Mouse (Mus musculus) cerebellum, postnatal 10 days (tissue): ENCODE measurements at regions not wholly inside any gene's neighbourhood (a gene's known extent, or its start where the extent isn't known, plus 50 kb on each side); places are given as distances from the start of the nearest gene placed in this dataset.
"Not testable (repeated sequence)": the region's sequence is repeated elsewhere in the genome, so short reads cannot be mapped to it uniquely, and the experiment has no call there.

Source experiments
- DNase-seq, 2 experiments: peaks; one replicate each; pipeline ENCODE4 v3.0.0; 2021; ENCODE audit warnings: mixed read lengths in 2 of 2

DNA sequence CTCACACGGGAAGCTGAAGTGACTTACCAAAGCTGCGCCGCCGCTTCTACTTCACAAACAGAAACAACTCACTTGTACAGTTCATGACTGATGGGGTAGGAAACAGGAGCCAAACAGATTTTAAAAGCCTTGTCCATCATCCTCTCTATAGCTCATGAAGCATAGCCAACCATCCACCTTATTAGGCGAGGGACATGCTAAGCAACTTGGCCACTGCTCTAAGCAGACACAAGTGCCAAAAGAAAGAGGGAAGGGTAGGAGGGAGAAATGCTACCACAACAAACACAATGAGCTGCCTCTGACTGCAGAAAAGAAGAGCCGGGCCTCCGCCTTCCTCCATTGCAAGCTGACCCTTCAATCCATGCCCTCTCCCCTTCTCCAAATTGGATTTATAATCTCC lies 179.9 kb downstream of the Dhx15 start:
- peak in 1 of 2 experiments; percentile 22 for DNase-seq

- no peak for DNase-seq
These were observed 181.4 kb downstream of the Dhx15 start for GRCm38 (mm10) chr5:52008942-52009341.

GRCm38 (mm10) chr5:52006843-52007242 lies 183.5 kb downstream of the Dhx15 start:
- no peak for DNase-seq

DNA sequence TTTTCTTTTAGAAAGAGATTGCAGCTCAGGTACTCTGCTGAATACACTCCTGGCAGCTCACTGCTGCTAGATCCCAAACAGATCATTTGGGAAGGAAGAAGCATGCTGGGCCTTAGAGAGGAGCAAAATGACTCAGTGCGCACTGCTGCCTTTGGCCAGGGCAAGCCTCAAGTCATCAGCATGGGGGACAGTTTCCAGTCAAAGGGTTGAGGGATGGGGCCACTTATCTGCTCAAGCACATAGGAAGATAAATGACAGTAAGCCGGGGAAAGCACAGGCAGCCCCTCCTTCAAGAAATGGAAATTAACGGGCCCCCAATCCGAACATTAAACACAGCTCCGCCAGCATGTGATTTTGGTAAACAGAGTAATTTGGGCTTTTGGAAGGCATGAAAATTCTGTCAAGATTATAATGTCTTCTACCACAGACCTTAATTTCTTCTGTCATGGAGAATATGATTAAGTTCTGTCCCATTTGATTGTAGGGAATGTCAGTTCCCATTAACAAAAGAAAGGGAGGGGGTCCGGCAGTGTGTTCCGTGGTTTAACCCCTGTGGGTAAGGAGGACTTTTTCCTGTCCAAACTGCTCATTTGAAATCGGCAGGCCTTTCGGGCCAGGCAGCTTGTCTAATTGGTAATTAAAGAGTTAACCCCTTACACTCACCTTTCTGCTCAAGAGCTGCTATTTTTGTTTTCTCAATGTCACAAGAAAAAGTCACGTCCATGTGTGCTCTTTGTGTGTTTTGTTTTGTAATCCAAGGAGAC lies 199.3 kb downstream of the Dhx15 start:
- peak in 1 of 2 experiments; percentile 17 for DNase-seq

DNA sequence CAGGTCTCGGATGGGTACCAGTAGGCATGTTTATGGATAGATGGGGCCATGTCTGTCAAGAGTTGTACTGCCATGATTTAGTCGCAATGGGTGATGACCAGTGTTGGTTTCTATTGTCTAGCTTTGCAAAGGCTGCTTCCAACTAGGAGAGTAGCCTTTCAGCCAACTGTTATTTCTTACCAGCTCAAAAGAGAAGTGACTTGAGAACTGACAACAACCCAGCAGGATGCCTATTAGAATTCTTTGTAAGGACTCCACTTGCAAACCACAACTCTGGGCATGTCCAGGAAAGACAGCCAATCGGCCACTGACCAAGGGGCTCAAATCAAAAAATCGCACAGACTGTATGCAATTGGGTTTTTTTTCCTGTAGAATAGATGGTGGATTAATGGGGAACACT lies 200.9 kb downstream of the Dhx15 start:
- no peak for DNase-seq

- no peak for DNase-seq
These were observed 201.4 kb downstream of the Dhx15 start for GRCm38 (mm10) chr5:51988913-51989312.

DNA sequence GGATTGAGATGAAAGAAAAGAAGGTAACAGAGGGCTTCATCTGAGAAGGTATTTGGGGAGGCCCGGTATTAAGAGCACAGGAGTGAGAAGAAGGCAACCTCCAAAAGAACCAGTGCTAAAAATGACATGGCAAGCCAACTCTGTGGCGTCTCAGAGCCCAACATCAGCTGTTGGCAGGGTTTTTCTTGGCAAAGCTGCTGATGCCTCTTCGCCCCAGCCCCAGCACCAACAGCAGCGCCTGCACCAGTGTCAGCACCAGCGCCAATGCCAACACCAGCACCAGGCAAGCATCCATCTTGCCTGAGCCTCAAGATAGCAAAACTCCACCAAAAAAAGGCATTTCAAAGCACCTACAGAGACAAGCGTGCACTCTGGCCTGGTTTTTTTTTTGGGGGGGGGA lies 205.3 kb downstream of the Dhx15 start:
- peak; percentile 43 to 56 for DNase-seq

DNA sequence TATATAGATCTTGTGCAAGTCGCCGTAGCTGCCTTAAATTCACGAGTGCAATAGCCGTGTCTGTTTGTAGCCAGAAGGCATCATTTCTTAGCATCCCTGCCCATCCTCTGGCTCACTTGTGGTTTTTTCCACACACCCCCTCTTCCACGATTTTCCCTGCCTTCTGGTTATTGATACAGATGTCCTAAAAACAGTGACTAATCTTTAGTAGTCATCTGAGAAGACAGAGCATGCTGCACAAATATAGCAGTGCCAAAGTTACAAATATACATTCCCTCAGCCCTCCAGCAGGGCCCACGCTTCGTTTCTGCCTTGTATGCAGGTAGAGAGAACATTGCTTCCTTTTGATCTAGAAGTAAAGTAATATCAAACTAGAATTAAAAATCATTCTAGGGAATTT lies 207.5 kb downstream of the Dhx15 start:
- no peak for DNase-seq

DNA sequence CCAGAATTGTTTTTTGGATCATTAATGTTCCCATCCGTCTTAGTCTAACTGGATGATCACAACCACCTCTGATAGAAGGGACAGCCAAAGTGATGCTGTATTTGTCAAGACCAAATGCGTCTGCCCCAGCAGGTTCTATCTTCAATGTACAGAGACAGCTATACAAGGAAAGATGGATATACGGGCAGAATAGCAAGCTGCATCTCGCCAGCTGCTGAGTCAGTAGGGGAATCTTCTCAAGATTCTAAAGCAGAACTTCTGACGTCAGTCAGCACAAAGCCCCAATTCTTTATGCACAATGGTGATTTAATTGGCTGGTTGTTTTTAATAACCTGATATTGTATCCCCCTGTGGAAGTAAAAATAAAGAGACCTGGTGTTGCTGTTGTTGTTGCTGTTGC lies 209.4 kb downstream of the Dhx15 start:
- no peak for DNase-seq

GRCm38 (mm10) chr5:51952499-51952898 lies 237.8 kb downstream of the Dhx15 start:
- DNase-seq: no peak

DNA sequence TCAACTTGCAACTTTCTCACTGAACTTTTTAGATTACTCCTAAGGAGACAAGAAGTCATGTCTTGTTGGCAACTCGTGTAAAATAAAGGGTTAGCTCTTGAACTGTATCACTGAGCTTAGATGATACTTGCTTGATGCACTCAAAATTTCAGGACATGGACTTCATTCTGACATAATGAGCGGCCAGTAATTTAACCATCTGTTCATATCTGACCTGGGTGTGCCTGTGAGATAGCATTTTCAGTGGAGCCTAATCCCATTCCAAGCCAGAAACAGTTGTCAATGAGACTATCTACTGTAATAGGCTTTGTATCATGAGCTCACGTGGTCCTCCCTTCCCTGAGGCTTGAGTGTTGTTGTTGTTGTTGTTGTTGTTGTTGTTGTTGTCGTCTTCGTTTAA lies 240.3 kb downstream of the Dhx15 start:
- DNase-seq: no peak

DNA sequence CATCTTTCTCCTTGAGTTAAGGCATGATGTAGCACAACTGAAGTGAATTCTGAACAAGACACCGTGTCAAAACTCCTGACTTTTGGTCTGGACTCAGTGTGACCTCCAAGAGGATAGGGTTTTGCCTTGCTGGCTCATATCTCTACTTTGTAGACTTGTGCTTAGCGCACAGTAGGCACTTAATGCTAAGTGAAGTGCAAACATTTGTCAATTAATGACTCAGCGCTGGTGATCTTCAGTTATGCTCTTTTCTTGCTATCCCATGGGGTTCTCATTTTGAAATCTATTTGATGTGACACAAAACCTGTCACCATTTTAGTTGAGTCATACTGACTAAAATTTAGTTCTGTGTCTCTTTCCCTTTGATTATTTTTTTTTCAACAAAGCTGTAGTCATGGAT lies 244.3 kb downstream of the Dhx15 start:
- no peak for DNase-seq

- DNase-seq: not testable (repeated sequence)
These were observed 248.4 kb downstream of the Dhx15 start for GRCm38 (mm10) chr5:51941925-51942291.

- no peak for DNase-seq
These were observed 248.9 kb downstream of the Dhx15 start for GRCm38 (mm10) chr5:51941255-51941924.

DNA sequence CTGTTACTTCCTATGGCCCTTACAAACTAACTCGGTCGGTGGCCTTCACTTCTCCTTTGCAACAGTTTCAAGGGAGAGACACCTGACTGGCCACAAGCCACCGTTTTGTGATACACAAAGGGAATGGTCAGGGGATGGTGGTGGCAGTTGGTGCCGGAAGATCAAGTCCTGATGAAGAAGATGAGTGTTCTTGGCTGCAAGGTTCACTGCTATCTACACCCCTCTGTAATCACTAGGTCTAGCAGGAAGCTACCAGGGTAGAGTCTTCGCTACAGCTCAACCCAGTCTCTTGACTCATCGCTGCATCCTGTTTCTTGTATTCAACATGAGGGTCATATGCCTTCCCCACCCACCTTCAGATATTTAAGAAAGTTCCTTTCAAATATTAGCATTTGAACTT lies 251.5 kb downstream of the Dhx15 start:
- no peak for DNase-seq

GRCm38 (mm10) chr5:51937320-51937719 lies 253.0 kb downstream of the Dhx15 start:
- no peak for DNase-seq

DNA sequence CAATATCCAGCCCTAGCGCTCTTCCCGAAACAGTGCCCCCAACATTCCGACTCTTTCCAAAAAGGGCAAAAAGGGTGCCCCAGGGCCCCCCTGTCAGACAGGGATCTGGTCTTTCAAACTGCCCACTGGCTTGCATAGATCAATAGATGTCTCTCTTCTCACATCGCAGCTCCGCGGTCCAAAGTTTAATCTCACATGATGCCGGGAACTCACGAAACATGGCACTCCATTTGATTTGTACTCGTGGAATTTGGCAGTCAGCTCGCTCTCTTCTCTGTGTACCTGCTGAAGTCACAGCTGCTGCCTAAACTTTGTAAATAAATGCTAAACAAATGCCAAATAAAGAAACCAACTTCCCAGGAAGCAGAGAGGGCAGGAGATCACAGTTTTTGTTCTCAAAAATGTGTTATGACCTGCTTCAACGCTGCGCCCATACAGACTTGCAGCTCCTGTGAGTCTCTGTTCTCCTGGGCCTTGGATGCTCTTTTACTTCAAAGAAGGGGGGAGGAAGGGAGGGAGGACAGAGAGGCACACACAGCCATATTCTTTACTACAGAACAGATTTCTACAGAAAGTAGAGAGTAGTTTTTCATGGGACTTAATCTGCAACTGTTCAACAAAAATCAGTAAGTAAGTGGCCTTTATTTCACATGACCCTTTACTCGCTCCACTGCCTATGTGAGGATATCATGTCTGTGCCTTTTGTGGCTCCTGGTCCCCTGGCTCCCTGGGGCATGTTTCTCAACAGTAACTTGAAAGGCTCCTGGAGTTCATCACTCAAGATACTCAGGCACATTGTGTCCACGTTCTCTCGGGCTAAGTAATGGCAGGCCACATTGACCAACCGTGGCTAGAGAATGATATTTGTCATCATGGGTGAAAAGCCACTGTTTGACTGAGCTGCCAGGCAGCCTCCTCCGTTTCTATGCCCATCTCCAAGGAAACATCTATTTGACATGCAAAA lies 254.6 kb downstream of the Dhx15 start:
- no peak for DNase-seq

GRCm38 (mm10) chr5:51934910-51935309 lies 255.4 kb downstream of the Dhx15 start:
- no peak for DNase-seq

DNA sequence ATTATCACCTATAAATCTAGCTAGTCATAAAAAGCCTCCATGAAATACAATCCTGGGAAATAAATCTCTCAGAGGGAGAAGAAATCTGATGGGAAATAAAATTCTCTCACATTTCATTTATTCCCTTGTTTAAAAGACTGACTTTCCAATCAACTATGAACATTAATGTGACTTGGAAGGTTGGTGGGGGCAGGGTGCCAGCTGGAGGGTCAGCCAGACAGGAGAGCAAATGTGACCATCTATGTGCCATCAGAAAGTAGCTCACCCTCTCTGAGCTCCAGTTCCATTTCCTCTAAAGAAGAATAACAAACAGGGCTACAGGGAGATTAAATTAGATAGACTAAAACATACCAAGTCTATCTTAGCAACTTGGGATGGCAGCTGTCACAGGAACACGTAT lies 257.0 kb downstream of the Dhx15 start:
- DNase-seq: peak; percentile 25 to 54

- no peak for DNase-seq
These were observed 259.9 kb downstream of the Dhx15 start for GRCm38 (mm10) chr5:51930416-51930815.

- no peak for DNase-seq
These were observed 261.5 kb downstream of the Dhx15 start for GRCm38 (mm10) chr5:51928801-51929200.

GRCm38 (mm10) chr5:51923417-51923816 lies 266.9 kb downstream of the Dhx15 start:
- no peak for DNase-seq

DNA sequence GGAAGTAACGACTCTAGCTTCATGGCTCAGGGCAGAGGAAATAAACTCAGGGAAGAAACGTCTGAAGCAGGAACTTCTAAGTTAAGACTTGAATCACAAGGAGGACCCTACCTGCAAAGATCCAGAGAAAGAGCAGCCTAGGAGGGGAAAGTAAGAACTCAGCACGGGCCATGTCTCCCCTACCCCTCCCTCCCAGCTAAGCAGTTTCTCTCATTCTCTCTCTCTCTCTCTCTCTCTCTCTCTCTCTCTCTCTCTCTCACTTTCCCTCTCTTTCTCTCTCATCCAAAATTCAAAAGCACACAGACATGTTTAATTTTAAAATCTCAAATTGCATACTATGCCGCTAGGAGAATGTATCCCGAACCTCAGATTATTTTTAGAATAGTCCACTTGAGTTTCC lies 267.3 kb downstream of the Dhx15 start:
- no peak for DNase-seq
